Mouse (Mus musculus) frontal cortex, adult (tissue): Measurements from ENCODE around the gene Gpbar1.
A peak's percentile ranks its signal among the peaks of the same experiment; 100 is the strongest.

Source experiments
- ATAC-seq: cut with Nextera tagmentation; 2 replicates; pipeline ENCODE4 v1.9.2; 2017; ENCODE audit warnings: mild to moderate bottlenecking, moderate library complexity, mixed read lengths; ENCODE audit not compliant: low TSS enrichment

Gpbar1 gene

GRCm38 (mm10) chr1:74277883-74278537 lies 340 bp upstream of the Gpbar1 start:
- no peak for ATAC-seq

- no peak for ATAC-seq
Observed at GRCm38 (mm10) chr1:74278988-74279387, 638 bp downstream of the Gpbar1 start.

- ATAC-seq: no peak
Observed at GRCm38 (mm10) chr1:74280591-74281325, 2.4 kb downstream of the Gpbar1 start.

GRCm38 (mm10) chr1:74281372-74281771 lies 3.0 kb downstream of the Gpbar1 start:
- no peak for ATAC-seq

GRCm38 (mm10) chr1:74281886-74282285 lies 3.5 kb downstream of the Gpbar1 start:
- no peak for ATAC-seq

- ATAC-seq: no peak
Observed at GRCm38 (mm10) chr1:74282896-74283625, 4.7 kb downstream of the Gpbar1 start.

GRCm38 (mm10) chr1:74283686-74284463 lies 5.5 kb downstream of the Gpbar1 start:
- ATAC-seq: no peak

GRCm38 (mm10) chr1:74284543-74285160 lies 6.3 kb downstream of the Gpbar1 start, which contains the start of the genes Aamp and Pnkd:
Gene Aamp, minus strand, starts transcription at chr1:74284738.
Gene Pnkd, plus strand, starts transcription at chr1:74284930.
- ATAC-seq: peak; percentile 90

GRCm38 (mm10) chr1:74285212-74286010 lies 7.1 kb downstream of the Gpbar1 start:
- ATAC-seq: peak; percentile 1; the same call in 1 of the 2 replicates

GRCm38 (mm10) chr1:74286869-74287607 lies 8.7 kb downstream of the Gpbar1 start:
- 0 out of 2 replicates have a peak, but pooled peaks have one; percentile 11 for ATAC-seq

- no peak for ATAC-seq
Observed at GRCm38 (mm10) chr1:74288327-74288726, 10.0 kb downstream of the Gpbar1 start.

- no peak for ATAC-seq
Observed at GRCm38 (mm10) chr1:74289248-74289647, 10.9 kb downstream of the Gpbar1 start.

- no peak for ATAC-seq
Observed at GRCm38 (mm10) chr1:74289740-74290139, 11.4 kb downstream of the Gpbar1 start.

- no peak for ATAC-seq
Observed at GRCm38 (mm10) chr1:74290141-74290540, 11.8 kb downstream of the Gpbar1 start.

GRCm38 (mm10) chr1:74292331-74293020 lies 14.1 kb downstream of the Gpbar1 start:
- ATAC-seq: 0 out of 2 replicates have a peak, but pooled peaks have one; percentile 10

GRCm38 (mm10) chr1:74293306-74293960 lies 15.1 kb downstream of the Gpbar1 start:
- ATAC-seq: no peak

GRCm38 (mm10) chr1:74294090-74294643 lies 15.8 kb downstream of the Gpbar1 start:
- ATAC-seq: no peak
